Mouse (Mus musculus): ENCODE measurements at regions not wholly inside any gene's neighbourhood (a gene's known extent, or its start where the extent isn't known, plus 50 kb on each side); places are given as distances from the start of the nearest gene placed in this dataset.

- no peaks in the 10 kb centered on the region for H3K4me1 ChIP-seq (replicated peaks)
- no peak overlapping the region for H3K27ac ChIP-seq
- H3K4me3 ChIP-seq = no peak overlapping the region
- H3K27me3 ChIP-seq (ENCODE audit: insufficient read depth, poor library complexity, severe bottlenecking) = no peaks in the 10 kb centered on the region
- 86% methylated on average over 4 of the region's 4 CpGs for WGBS
- H3K9me3 ChIP-seq = no peaks in the 10 kb centered on the region
- DNase-seq (ENCODE audit: low spot score) = no peak
- no peaks in the 10 kb centered on the region for H3K36me3 ChIP-seq
Observed at GRCm38 (mm10) chr17:82731561-82731960, 483.5 kb upstream of the Pkdcc start.

GRCm38 (mm10) chr17:82742445-82742844 lies 472.6 kb upstream of the Pkdcc start:
- no peaks in the 10 kb centered on the region for H3K4me1 ChIP-seq (replicated peaks)
- no peaks in the 10 kb centered on the region for H3K27me3 ChIP-seq (ENCODE audit: insufficient read depth, poor library complexity, severe bottlenecking)
- WGBS = 92% methylated on average over 1 of the region's 1 CpGs
- no peaks in the 10 kb centered on the region for H3K9me3 ChIP-seq
- no peaks in the 10 kb centered on the region for H3K36me3 ChIP-seq
- H3K27ac ChIP-seq = no peak overlapping the region
- no peak for DNase-seq (ENCODE audit: low spot score)
- H3K4me3 ChIP-seq = no peak overlapping the region

DNA sequence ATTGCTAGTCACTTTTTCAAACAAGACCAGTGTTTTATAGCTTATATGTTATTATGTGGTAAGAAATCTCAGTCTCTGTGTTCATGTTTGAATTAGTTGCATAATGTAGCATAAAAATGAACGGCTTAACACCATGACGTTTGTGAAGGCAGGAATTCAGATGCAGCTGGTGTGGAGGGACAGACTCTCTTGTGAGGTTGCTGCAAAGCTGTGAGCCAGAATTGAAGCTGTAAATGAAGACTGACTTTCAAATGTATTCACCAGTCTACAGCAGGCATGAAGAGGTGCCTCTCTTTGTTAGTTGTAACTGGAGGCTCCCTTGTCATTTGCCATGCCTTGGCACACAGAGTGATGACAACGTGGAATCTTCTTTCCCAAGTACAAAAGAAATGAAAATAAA lies 457.7 kb upstream of the Pkdcc start:
- Histone ChIP-seq H3K27ac (no peak overlapping the region), H3K4me3 (no peak overlapping the region), H3K36me3 (no peaks in the 10 kb centered on the region), H3K27me3 (ENCODE audit: insufficient read depth, poor library complexity, severe bottlenecking) (no peaks in the 10 kb centered on the region), H3K9me3 (no peaks in the 10 kb centered on the region), H3K4me1 (replicated peaks) (no peaks in the 10 kb centered on the region)
- DNase-seq (ENCODE audit: low spot score) = no peak
- WGBS = 85% methylated on average over 3 of the region's 3 CpGs

GRCm38 (mm10) chr17:82779096-82779495 lies 436.0 kb upstream of the Pkdcc start:
- Histone ChIP-seq H3K4me1 (replicated peaks) (no peaks in the 10 kb centered on the region), H3K27ac (no peak overlapping the region), H3K9me3 (no peaks in the 10 kb centered on the region), H3K27me3 (ENCODE audit: insufficient read depth, poor library complexity, severe bottlenecking) (no peaks in the 10 kb centered on the region), H3K36me3 (no peaks in the 10 kb centered on the region), H3K4me3 (no peak overlapping the region)
- DNase-seq (ENCODE audit: low spot score) = no peak
- 93% methylated on average over 2 of the region's 2 CpGs for WGBS

GRCm38 (mm10) chr17:82822129-82822528 lies 393.0 kb upstream of the Pkdcc start:
- no peaks in the 10 kb centered on the region for H3K36me3 ChIP-seq
- no peak for DNase-seq (ENCODE audit: low spot score)
- WGBS = 82% methylated on average over 3 of the region's 3 CpGs
- 0 out of 2 replicates have a peak, but pooled peaks cover 2% of the 10 kb centered on the region for H3K9me3 ChIP-seq
- no peak overlapping the region for H3K27ac ChIP-seq
- H3K4me1 ChIP-seq (replicated peaks) = no peaks in the 10 kb centered on the region
- H3K27me3 ChIP-seq (ENCODE audit: insufficient read depth, poor library complexity, severe bottlenecking) = no peaks in the 10 kb centered on the region
- H3K4me3 ChIP-seq = no peak overlapping the region

DNA sequence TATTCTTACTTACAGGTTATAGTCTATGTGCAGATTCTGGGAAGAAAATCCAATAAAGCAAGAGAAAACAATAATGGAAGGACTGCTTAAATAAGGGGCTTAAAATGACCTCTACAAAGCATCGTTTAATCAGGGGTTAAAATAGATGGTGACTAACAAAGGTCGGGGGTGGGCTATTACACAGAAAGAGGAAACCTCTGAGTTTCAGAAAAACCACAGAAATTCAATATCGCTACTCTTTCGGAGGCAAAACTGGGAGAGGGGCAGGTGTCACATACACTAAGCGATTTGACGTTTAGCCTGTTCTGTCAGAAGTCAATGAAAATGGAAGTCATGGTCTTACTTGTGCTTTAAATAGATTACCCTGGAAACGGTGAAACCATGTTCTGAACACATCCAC lies 391.0 kb upstream of the Pkdcc start:
- H3K27ac ChIP-seq = no peak overlapping the region
- H3K4me3 ChIP-seq = no peak overlapping the region
- no peaks in the 10 kb centered on the region for H3K4me1 ChIP-seq (replicated peaks)
- H3K9me3 ChIP-seq = 0 out of 2 replicates have a peak, but pooled peaks cover 2% of the 10 kb centered on the region
- H3K27me3 ChIP-seq (ENCODE audit: insufficient read depth, poor library complexity, severe bottlenecking) = no peaks in the 10 kb centered on the region
- H3K36me3 ChIP-seq = no peaks in the 10 kb centered on the region
- WGBS = 84% methylated on average over 7 of the region's 7 CpGs
- no peak for DNase-seq (ENCODE audit: low spot score)

- Histone ChIP-seq H3K4me1 (replicated peaks) (no peaks in the 10 kb centered on the region), H3K36me3 (no peaks in the 10 kb centered on the region), H3K27ac (no peak overlapping the region), H3K4me3 (no peak overlapping the region), H3K9me3 (0 out of 2 replicates have a peak, but pooled peaks cover 2% of the 10 kb centered on the region), H3K27me3 (ENCODE audit: insufficient read depth, poor library complexity, severe bottlenecking) (no peaks in the 10 kb centered on the region)
- WGBS = 91% methylated on average over 6 of the region's 6 CpGs
- no peak for DNase-seq (ENCODE audit: low spot score)
Observed at GRCm38 (mm10) chr17:82824619-82825018, 390.5 kb upstream of the Pkdcc start.

DNA sequence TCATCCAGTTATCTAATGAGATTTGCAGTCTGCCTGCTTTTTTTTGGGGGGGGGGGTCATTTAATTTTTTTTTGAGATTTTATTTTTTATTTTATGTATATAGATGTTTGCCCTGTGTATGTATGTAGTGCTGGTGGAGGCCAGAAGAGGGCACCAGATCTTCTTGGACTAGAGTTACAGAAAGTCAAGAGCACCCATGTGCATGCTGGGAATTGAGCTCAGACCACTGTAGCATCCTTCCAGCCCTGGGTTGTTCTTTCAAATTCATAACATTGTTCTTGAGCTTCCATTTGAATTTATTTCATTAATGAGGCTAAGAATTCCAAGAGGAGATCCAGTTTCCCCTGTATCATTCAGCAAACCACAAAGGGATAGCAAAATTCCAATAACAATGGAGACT lies 387.9 kb upstream of the Pkdcc start:
- no peak overlapping the region for H3K4me3 ChIP-seq
- H3K36me3 ChIP-seq = no peaks in the 10 kb centered on the region
- no peak for DNase-seq (ENCODE audit: low spot score)
- H3K27ac ChIP-seq = no peak overlapping the region
- no peaks in the 10 kb centered on the region for H3K4me1 ChIP-seq (replicated peaks)
- 0 out of 2 replicates have a peak, but pooled peaks cover 2% of the 10 kb centered on the region for H3K9me3 ChIP-seq
- no peaks in the 10 kb centered on the region for H3K27me3 ChIP-seq (ENCODE audit: insufficient read depth, poor library complexity, severe bottlenecking)

- DNase-seq (ENCODE audit: low spot score) = no peak
- H3K36me3 ChIP-seq = no peaks in the 10 kb centered on the region
- WGBS = 94% methylated on average over 8 of the region's 8 CpGs
- no peak overlapping the region for H3K4me3 ChIP-seq
- no peak overlapping the region for H3K27ac ChIP-seq
- H3K27me3 ChIP-seq (ENCODE audit: insufficient read depth, poor library complexity, severe bottlenecking) = no peaks in the 10 kb centered on the region
- H3K4me1 ChIP-seq (replicated peaks) = no peaks in the 10 kb centered on the region
- H3K9me3 ChIP-seq = 0 out of 2 replicates have a peak, but pooled peaks cover 2% of the 10 kb centered on the region
Observed at GRCm38 (mm10) chr17:82827841-82828240, 387.3 kb upstream of the Pkdcc start.

DNA sequence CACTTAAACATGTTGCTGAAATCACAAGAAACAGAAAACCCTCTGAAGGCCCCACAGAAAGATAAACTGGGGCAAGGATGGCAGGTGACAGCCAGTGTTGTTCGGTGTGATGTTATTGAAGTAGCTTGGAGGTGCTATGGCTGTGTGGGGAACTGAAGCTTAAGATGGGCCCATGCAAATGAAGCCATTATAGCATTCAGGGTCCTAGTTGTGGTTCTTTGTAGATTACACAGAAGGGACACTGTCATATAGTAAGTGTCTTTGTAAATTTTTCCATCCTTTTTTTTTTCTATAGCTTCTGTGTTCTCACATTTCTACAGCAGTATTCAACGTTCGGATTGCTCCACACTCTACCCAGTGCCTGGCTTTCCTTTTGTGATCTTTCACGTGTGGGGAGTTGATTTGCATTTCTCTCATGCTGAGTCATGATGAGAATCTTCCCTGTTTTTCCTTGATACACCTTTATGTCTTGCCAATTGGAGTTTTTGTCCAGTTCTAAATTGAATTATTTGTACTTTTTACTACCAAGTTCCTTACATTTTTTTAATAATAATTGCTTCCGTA lies 386.6 kb upstream of the Pkdcc start:
- DNase-seq (ENCODE audit: low spot score) = no peak
- no peaks in the 10 kb centered on the region for H3K36me3 ChIP-seq
- WGBS = 78% methylated on average over 5 of the region's 5 CpGs

DNA sequence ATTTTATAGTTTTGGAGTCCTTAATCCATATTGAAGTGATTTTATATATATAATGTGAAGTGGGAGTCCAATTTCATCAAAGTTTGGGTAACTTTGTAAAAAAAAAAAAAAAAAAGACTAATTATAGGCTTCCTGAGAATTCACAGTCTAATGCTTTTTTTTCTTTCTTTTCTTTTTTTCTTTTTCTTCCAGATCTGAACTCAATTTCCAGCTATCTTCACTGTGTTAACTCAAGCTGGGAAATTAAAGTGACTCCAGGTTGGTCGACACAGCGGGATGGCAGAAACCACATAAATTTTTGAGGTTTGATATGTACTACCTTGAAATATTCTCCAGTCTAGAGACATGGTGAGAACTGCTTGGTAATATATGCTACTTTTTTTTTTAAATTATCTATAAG lies 385.7 kb upstream of the Pkdcc start:
- Histone ChIP-seq H3K4me1 (replicated peaks) (no peaks in the 10 kb centered on the region), H3K27ac (no peak overlapping the region), H3K36me3 (no peaks in the 10 kb centered on the region), H3K4me3 (no peak overlapping the region), H3K27me3 (ENCODE audit: insufficient read depth, poor library complexity, severe bottlenecking) (no peaks in the 10 kb centered on the region), H3K9me3 (0 out of 2 replicates have a peak, but pooled peaks cover 2% of the 10 kb centered on the region)
- DNase-seq (ENCODE audit: low spot score) = no peak
- WGBS = 96% methylated on average over 2 of the region's 2 CpGs

More for the DNA sequence above, 386.6 kb upstream of the Pkdcc start:
- 0 out of 2 replicates have a peak, but pooled peaks cover 2% of the 10 kb centered on the region for H3K9me3 ChIP-seq
- no peaks in the 10 kb centered on the region for H3K27me3 ChIP-seq (ENCODE audit: insufficient read depth, poor library complexity, severe bottlenecking)
- no peak overlapping the region for H3K4me3 ChIP-seq
- no peak overlapping the region for H3K27ac ChIP-seq
- H3K4me1 ChIP-seq (replicated peaks) = no peaks in the 10 kb centered on the region

DNA sequence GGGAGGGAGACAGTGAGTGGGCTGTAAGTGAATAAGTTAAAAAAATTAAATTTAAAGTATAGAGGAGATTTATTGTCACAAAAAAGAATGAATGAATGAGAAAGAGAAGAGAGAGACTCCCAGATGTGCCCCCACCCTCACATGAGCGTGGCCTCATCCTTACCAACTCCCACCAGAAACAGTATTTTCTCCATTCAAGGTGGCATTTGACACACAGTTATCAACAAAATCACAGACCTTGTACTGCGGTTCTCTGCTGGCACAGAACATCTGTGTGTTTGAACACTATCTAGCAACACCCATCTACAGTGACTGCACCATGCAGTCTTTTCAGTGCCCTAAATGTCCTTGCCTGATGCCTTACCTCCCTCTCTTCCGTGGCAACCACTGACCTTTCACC lies 380.9 kb upstream of the Pkdcc start:
- H3K27me3 ChIP-seq (ENCODE audit: insufficient read depth, poor library complexity, severe bottlenecking) = no peaks in the 10 kb centered on the region
- H3K4me3 ChIP-seq = no peak overlapping the region
- H3K27ac ChIP-seq = no peak overlapping the region
- WGBS = 80% methylated on average over 3 of the region's 3 CpGs
- H3K4me1 ChIP-seq (replicated peaks) = no peaks in the 10 kb centered on the region
- H3K9me3 ChIP-seq = no peaks in the 10 kb centered on the region
- H3K36me3 ChIP-seq = no peaks in the 10 kb centered on the region
- DNase-seq (ENCODE audit: low spot score) = no peak

- Histone ChIP-seq H3K27me3 (ENCODE audit: insufficient read depth, poor library complexity, severe bottlenecking) (no peaks in the 10 kb centered on the region), H3K27ac (no peak overlapping the region), H3K9me3 (no peaks in the 10 kb centered on the region), H3K4me1 (replicated peaks) (no peaks in the 10 kb centered on the region), H3K36me3 (no peaks in the 10 kb centered on the region), H3K4me3 (no peak overlapping the region)
- DNase-seq (ENCODE audit: low spot score) = no peak
- 89% methylated on average over 3 of the region's 3 CpGs for WGBS
Observed at GRCm38 (mm10) chr17:82836115-82836514, 379.0 kb upstream of the Pkdcc start.
